Mouse (Mus musculus) kidney, adult 2 months (tissue): Measurements from ENCODE around the gene Lama4. TPM values are rescaled to one million over a fixed set of nuclear protein-coding genes. Genes with fewer than 3 reads are reported as not detected.
A peak's percentile ranks its signal among the peaks of the same experiment; 100 is the strongest.

Source experiments
- DNase-seq: peaks from one replicate; pipeline ENCODE4 v3.0.0; 2021
- H3K27ac ChIP-seq: fragments of 200-500 bp; 2 replicates; pipeline ENCODE4 v1.5.1; 2012; ENCODE audit warnings: low read depth, low read length, control low read depth, inconsistent platforms; ENCODE audit not compliant: insufficient read depth
- H3K27me3 ChIP-seq: fragments of 200-500 bp; replicated peaks from 2 replicates; pipeline ENCODE4 v1.6.1; 2012; ENCODE audit warnings: mild to moderate bottlenecking, moderate library complexity, low read length, inconsistent platforms; ENCODE audit not compliant: control insufficient read depth, insufficient read depth
- H3K36me3 ChIP-seq: fragments of 200-500 bp; 2 replicates; pipeline ENCODE4 v1.6.1; 2012; ENCODE audit warnings: mild to moderate bottlenecking, moderate library complexity, low read length, inconsistent platforms; ENCODE audit not compliant: control insufficient read depth, insufficient read depth
- H3K4me1 ChIP-seq: fragments of 200-500 bp; 2 replicates; pipeline ENCODE4 v1.6.1; 2011; ENCODE audit warnings: low read length; ENCODE audit not compliant: control insufficient read depth, insufficient read depth
- H3K4me3 ChIP-seq: fragments of 200-500 bp; 2 replicates; pipeline ENCODE4 v1.5.1; 2011; ENCODE audit warnings: mild to moderate bottlenecking, low read depth, low read length, control low read depth; ENCODE audit not compliant: insufficient read depth
- CTCF ChIP-seq: fragments of 200-500 bp; conservative IDR thresholded peaks from 2 replicates; pipeline ENCODE4 v1.5.1; 2011; ENCODE audit warnings: low read depth, mild to moderate bottlenecking, control low read depth, low read length, moderate library complexity, mixed read lengths; ENCODE audit not compliant: insufficient read depth, insufficient read length
- POLR2A ChIP-seq: fragments of 200-500 bp; IDR thresholded peaks from one replicate; pipeline ENCODE4 v1.6.1; 2011; ENCODE audit warnings: low read depth, low read length, control low read depth
- WGBS: fragments of 180-500 bp; shearing (Covaris S2); methylation state at CpG from one replicate; pipeline ENCODE4 v1.1.7; 2018; 5-methylcytosine and 5-hydroxymethylcytosine counted together
- polyA plus RNA-seq: library from polyadenylated mRNA; depleted of rRNA; stranded (reverse); fragments of >200 nt; gene quantifications from 2 replicates; pipeline ENCODE4 v1.2.3, GENCODE M21; 2012

Lama4 gene
- polyA plus RNA-seq, 1 experiment: 8.1 TPM

DNA sequence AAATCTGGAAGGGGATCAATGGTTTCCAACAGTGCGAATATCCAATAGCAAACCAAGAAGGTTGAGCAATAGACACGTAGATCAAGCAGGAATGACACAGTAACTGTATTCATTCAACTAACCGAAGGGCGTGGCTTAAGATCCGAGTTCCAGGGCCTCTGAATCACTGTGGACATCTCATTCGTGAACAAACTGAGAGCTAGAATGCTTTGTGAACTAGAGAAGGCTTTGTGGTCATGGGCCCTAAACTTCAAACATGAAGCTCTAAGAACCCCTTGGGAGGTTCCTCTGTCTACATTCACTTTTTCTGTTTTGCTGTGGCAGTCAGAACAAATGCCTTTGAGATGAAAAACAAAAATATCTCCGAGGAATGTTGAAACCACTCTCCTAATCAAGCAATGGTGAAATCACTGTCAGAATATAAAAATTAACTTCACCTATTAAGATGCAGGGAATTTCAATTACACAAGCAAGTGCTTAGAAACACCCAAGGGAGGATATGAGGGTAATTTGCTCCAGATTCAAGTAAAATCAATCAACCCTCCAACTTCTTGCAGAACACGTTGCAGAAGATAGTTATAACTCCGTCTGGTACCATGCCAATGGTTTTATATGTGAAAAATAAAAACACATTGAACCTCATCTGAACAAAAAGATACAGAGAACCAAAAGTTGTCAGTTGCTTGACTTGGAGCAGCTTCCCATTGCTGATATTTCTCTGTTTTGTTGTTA is 29.6 kb downstream of the Lama4 start:
- no peak overlapping the region for H3K27ac ChIP-seq
- H3K27me3 ChIP-seq: no peaks in the 10 kb centered on the region; the same call in 1 of the 2 replicates
- TF ChIP-seq POLR2A: no peak
- no peak for TF ChIP-seq CTCF
- DNase-seq: no peak
- WGBS: 82% methylated on average over 9 of the region's 9 CpGs
- H3K4me1 ChIP-seq: no peaks in the 10 kb centered on the region
- H3K36me3 ChIP-seq: no peaks in the 10 kb centered on the region
- no peak overlapping the region for H3K4me3 ChIP-seq

DNA sequence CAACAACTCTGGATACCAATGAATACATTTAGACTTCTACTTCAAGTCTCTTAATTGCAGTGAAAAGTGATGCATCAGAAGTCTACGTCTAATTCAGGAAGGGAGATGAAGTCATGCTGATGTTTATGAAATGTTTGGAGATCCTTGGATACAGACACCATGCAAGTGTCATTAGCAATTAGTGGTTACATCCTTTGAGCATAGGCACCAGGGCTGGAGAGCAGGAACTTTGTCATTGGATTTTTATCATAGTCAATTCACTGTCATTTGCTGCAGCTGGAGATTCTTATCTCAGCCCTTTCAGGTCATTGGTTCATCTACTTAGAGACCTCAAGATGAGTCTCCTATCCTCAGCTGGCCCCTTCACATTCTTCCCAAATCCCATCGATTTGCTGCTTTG is 30.6 kb downstream of the Lama4 start:
- H3K4me3 ChIP-seq: no peak overlapping the region
- H3K27me3 ChIP-seq: no peaks in the 10 kb centered on the region; the same call in 1 of the 2 replicates
- H3K4me1 ChIP-seq: no peaks in the 10 kb centered on the region
- TF ChIP-seq CTCF: no peak
- TF ChIP-seq POLR2A: no peak
- no peak overlapping the region for H3K27ac ChIP-seq
- DNase-seq: no peak
- no peaks in the 10 kb centered on the region for H3K36me3 ChIP-seq
- 72% methylated on average over 2 of the region's 2 CpGs for WGBS

DNA sequence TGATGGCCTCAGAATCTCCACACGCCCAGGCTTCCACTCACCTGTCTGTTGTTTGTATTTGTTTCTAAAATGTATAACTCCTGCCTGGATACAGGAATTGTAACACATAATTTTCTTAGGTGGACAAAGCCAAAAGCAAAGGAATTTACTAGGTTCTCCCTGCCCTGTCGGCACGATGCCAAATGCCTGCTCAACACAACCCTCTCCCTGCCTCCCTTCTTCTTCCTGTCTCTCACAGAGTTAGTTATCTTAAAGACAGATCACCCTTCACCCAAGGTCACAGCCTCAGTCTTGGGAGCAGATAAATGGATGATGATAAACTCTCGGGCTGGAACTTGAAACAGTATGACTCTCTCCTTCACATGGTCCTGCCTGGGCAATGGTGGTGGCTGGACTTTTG is 35.6 kb downstream of the Lama4 start:
- TF ChIP-seq CTCF (no peak), POLR2A (no peak)
- Histone ChIP-seq H3K36me3 (no peaks in the 10 kb centered on the region), H3K27ac (no peak overlapping the region), H3K4me3 (no peak overlapping the region), H3K4me1 (no peaks in the 10 kb centered on the region), H3K27me3 (no peaks in the 10 kb centered on the region)
- 59% methylated on average over 4 of the region's 4 CpGs for WGBS
- DNase-seq: peak; percentile 38

DNA sequence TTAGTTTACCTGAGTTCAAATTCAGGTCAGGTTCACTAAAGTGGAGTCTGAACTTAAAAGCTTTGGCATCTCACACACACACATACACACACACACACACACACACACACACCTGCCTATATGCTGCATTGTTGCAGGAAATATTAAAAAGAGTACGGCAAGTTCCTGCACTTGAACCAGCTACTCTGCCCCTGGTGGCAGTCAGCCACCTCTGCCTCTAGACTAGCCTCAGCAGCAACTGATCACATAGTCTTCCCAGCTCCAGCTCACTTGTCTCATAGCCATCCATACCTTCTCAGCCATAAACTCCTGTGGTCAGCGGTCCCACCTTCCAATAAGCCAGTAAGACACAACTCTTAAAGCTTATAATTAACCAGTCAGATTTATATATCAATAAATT is 37.2 kb downstream of the Lama4 start:
- DNase-seq: no peak
- no peak overlapping the region for H3K4me3 ChIP-seq
- H3K27me3 ChIP-seq: no peaks in the 10 kb centered on the region
- no peak overlapping the region for H3K27ac ChIP-seq
- no peaks in the 10 kb centered on the region for H3K4me1 ChIP-seq
- TF ChIP-seq POLR2A: no peak
- TF ChIP-seq CTCF: no peak
- no peaks in the 10 kb centered on the region for H3K36me3 ChIP-seq
- 81% methylated on average over 2 of the region's 2 CpGs for WGBS

DNA sequence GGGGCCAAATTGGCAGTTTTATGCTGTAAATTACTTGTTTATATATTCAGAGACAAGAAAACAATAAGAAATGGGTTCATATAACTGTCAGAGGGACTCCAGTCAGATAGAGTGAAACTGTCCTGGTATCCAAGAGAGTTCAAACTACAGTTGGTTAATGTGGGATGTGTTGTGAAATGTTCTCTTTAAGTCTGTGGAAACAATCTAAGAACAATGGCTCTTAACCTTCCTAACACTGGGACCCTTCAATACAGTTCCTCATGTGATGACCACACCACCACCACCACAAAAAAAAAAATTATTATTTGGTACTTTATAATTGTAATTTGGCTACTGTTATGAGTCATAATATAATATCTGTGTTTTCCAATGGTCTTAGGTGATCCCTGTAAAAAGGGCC is 38.2 kb downstream of the Lama4 start:
- Histone ChIP-seq H3K36me3 (no peaks in the 10 kb centered on the region), H3K27me3 (no peaks in the 10 kb centered on the region), H3K4me1 (no peaks in the 10 kb centered on the region), H3K27ac (no peak overlapping the region), H3K4me3 (no peak overlapping the region)
- TF ChIP-seq POLR2A (no peak), CTCF (no peak)
- DNase-seq: no peak

DNA sequence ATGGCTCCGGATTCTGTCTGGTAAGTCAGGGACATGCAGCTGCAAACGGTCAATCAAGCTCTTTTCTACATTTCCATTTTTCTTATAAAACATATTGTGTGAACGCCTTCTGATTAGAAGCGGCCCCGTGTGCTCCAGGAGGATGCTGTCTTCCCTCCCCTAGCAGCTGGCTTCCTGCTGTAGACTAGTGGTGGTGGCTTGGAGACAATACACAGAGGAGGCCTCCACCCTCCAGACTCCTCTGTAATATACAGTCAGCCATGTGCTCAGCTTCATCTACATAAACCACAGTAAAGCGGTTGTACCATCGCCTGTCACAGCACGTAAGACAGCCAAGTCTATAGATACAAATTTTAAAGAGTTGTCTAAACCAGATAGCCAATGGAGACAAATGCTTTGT is 40.2 kb downstream of the Lama4 start:
- no peak overlapping the region for H3K27ac ChIP-seq
- no peak for DNase-seq
- WGBS: 78% methylated on average over 8 of the region's 8 CpGs

DNA sequence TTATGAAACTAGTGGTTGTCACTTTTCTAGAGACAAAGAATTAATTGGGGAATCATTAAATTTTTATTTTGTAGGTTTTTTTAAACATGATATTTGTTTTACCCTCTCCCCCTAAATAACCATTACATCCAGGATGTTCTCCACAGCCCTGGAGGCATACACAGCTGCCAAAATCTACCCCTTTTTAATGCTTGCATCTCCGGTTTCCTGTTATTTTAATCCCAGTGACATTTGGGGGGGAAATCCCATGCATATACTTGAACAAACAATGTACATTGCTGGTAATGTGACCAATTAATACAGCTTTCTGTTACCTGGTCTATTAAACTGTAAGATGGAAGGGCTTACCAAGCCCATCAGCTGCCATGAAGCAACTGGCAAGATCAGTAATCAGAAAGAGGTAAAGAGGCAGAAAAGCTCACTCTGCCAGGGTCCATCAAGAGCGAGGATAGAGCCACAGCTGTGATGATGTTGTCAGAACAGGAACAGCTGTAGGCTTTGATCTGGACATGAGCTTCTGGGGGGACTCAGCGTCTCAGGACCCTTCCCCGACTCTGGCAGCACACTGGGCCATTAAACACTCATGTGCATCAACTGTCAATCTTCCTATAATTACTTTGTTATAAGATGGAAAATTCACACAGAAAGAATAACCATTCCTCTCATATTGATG is 41.3 kb downstream of the Lama4 start:
- Histone ChIP-seq H3K4me1 (no peaks in the 10 kb centered on the region), H3K27me3 (no peaks in the 10 kb centered on the region), H3K27ac (no peak overlapping the region), H3K4me3 (no peak overlapping the region), H3K36me3 (no peaks in the 10 kb centered on the region)
- no peak for DNase-seq
- 52% methylated on average over 4 of the region's 4 CpGs for WGBS
- no peak for TF ChIP-seq CTCF
- TF ChIP-seq POLR2A: no peak

More for the DNA sequence above, 40.2 kb downstream of the Lama4 start:
- Histone ChIP-seq H3K4me3 (no peak overlapping the region), H3K27me3 (no peaks in the 10 kb centered on the region), H3K4me1 (no peaks in the 10 kb centered on the region), H3K36me3 (no peaks in the 10 kb centered on the region)
- TF ChIP-seq CTCF (no peak), POLR2A (no peak)
